Mouse (Mus musculus) heart, embryonic 14.5 days (tissue): ENCODE data around the gene Aicda. TPM values are rescaled to one million over a fixed set of nuclear protein-coding genes. Genes with fewer than 3 reads are reported as not detected.
"Not testable (repeated sequence)": the region's sequence is repeated elsewhere in the genome, so short reads cannot be mapped to it uniquely, and the experiment has no call there.

ENCODE experiments used
- ATAC-seq: fragments of 200-750 bp; cut with Nextera tagmentation; 2 replicates; pipeline ENCODE4 v1.8.0; 2017; ENCODE audit warnings: low read depth, moderate TSS enrichment; ENCODE audit not compliant: insufficient number of reproducible peaks, insufficient read depth, low FRiP score
- H3K27ac ChIP-seq, 2 experiments: fragments of 200-500 bp in 1 of 2; fragments of 300-500 bp in 1 of 2; sonication (generic) in 1 of 2; replicated peaks in 1 of 2; 2 replicates each; pipeline ENCODE4 v1.5.1; 2012 to 2014; ENCODE audit warnings: low read depth in 2 of 2, low read length in 2 of 2, control low read depth in 1 of 2, mild to moderate bottlenecking in 1 of 2, mixed read lengths in 1 of 2; ENCODE audit not compliant: control insufficient read depth in 1 of 2, insufficient read depth in 1 of 2
- H3K27me3 ChIP-seq: fragments of 300-500 bp; sonication (generic); 2 replicates; pipeline ENCODE4 v1.6.1; 2014; ENCODE audit warnings: mild to moderate bottlenecking, low read length, control low read depth; ENCODE audit not compliant: control insufficient read depth, insufficient read depth
- H3K36me3 ChIP-seq: fragments of 300-500 bp; sonication (generic); 2 replicates; pipeline ENCODE4 v1.6.1; 2014; ENCODE audit warnings: mild to moderate bottlenecking, control low read depth, low read length, mixed read lengths; ENCODE audit not compliant: control insufficient read depth, insufficient read depth
- H3K4me1 ChIP-seq, 2 experiments: fragments of 200-500 bp in 1 of 2; fragments of 300-500 bp in 1 of 2; sonication (generic) in 1 of 2; 2 replicates each; pipeline ENCODE4 v1.6.1; 2012 to 2014; ENCODE audit warnings: low read length in 2 of 2, control low read depth in 1 of 2, mixed read lengths in 1 of 2; ENCODE audit not compliant: control insufficient read depth in 2 of 2, insufficient read depth in 2 of 2
- H3K4me2 ChIP-seq: fragments of 300-500 bp; sonication (generic); 2 replicates; pipeline ENCODE4 v1.6.1; 2014; ENCODE audit warnings: mild to moderate bottlenecking, low read length
- H3K4me3 ChIP-seq, 2 experiments: fragments of 200-500 bp in 1 of 2; fragments of 300-500 bp in 1 of 2; sonication (generic) in 1 of 2; 2 replicates each; pipeline ENCODE4 v1.5.1; 2012 to 2014; ENCODE audit warnings: low read length in 2 of 2, mild to moderate bottlenecking in 2 of 2, control low read depth in 1 of 2, low read depth in 1 of 2, moderate library complexity in 1 of 2; ENCODE audit not compliant: control insufficient read depth in 1 of 2, insufficient read depth in 1 of 2
- H3K9ac ChIP-seq: fragments of 300-500 bp; sonication (generic); 2 replicates; pipeline ENCODE4 v1.6.1; 2014; ENCODE audit warnings: mild to moderate bottlenecking, low read length
- H3K9me3 ChIP-seq: fragments of 300-500 bp; sonication (generic); 2 replicates; pipeline ENCODE4 v1.6.1; 2016; ENCODE audit warnings: low read length, control low read depth; ENCODE audit not compliant: control insufficient read depth
- WGBS: fragments of 180-500 bp; shearing (Covaris S2); extraction: QIAGEN DNeasy Blood & Tissue Kit; methylation state at CpG from one replicate; pipeline ENCODE4 v1.1.7; 2014; 5-methylcytosine and 5-hydroxymethylcytosine counted together
- polyA plus RNA-seq: library from polyadenylated mRNA; unstranded; fragments of >200 nt; fragmentation: Nextera tagmentation; extraction: Ambion mirVana; gene quantifications from 2 replicates; pipeline ENCODE4 v1.2.1, GENCODE M21; 2014

The Aicda gene
- polyA plus RNA-seq, 1 experiment from 2014 or later = not detected

DNA sequence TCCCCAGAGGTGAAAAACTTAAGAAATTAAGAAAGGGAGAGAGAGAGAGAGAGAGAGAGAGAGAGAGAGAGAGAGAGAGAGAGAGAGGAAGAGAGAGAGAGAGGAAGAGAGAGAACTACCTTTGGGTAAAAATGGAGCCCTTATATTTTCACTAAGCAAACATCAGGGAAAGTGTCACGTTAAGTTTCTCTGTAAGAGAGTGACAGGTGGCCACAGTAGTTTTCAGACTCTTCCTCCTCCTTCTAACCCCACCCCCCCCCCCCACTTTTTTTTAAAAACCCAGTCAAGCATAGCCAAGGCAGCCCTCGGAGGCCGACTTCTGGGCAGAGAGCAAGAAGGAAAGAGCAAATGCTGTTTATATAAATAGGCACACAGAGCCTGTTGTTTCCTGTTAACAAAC is 19.6 kb upstream of the Aicda start:
- H3K4me1 ChIP-seq = peaks cover 0 to 3% of the 10 kb centered on the region in 2 experiments; a peak in 1 of 4 replicates
- no peak for ATAC-seq
- H3K36me3 ChIP-seq = no peaks in the 10 kb centered on the region
- no peaks in the 10 kb centered on the region for H3K27me3 ChIP-seq
- no peaks in the 10 kb centered on the region for H3K9me3 ChIP-seq
- 58% methylated on average over 3 of the region's 3 CpGs for WGBS
- no peak overlapping the region for H3K27ac ChIP-seq
- H3K9ac ChIP-seq = no peak overlapping the region
- no peak overlapping the region for H3K4me2 ChIP-seq
- H3K4me3 ChIP-seq = no peak overlapping the region

DNA sequence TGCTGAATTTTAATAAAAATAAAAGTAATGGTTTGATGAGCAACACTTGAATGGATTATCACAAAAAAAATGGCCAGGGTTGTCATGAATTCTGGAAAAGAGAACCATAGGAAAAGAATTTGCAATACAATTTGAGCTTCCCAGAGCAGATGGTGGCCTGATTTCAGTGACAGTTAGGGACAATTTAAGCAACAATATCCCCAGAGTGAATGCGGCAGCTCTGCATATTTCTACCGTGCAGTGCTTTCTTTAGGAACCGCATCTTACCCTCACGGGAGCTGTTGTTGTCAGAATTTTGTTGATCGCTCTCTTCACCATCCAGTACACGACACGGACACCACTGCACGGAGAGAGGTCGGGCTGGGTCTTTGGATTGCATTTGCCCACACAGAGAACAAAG is 14.0 kb upstream of the Aicda start:
- H3K9ac ChIP-seq = no peak overlapping the region
- H3K27me3 ChIP-seq = no peaks in the 10 kb centered on the region
- H3K9me3 ChIP-seq = no peaks in the 10 kb centered on the region
- H3K4me3 ChIP-seq = no peak overlapping the region
- no peak overlapping the region for H3K4me2 ChIP-seq
- H3K36me3 ChIP-seq = no peaks in the 10 kb centered on the region
- no peak overlapping the region for H3K27ac ChIP-seq
- 86% methylated on average over 9 of the region's 9 CpGs for WGBS
- no peaks in the 10 kb centered on the region for H3K4me1 ChIP-seq
- no peak for ATAC-seq

DNA sequence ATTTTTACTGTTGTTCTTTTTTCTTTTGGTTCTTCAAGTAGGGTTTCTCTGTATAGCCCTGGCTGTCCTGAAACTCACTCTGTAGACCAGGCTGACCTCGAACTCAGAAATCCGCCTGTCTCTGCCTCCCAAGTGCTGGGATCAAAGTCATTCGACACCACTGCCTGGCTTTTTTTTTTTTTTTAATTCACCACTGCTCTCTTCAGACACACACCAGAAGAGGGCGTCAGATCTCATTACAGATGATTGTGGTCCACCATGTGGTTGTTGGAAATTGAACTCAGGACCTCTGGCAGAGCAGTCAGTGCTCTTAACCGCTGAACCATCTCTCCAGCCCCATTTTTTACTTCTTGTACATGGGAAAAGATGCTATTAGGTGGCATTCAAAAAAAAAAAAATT is 11.1 kb upstream of the Aicda start:
- not testable (repeated sequence) for H3K9ac ChIP-seq, ATAC-seq, H3K4me3 ChIP-seq, H3K27ac ChIP-seq, H3K36me3 ChIP-seq, H3K27me3 ChIP-seq, H3K4me1 ChIP-seq, H3K9me3 ChIP-seq, H3K4me2 ChIP-seq
- 72% methylated on average over 5 of the region's 5 CpGs for WGBS

DNA sequence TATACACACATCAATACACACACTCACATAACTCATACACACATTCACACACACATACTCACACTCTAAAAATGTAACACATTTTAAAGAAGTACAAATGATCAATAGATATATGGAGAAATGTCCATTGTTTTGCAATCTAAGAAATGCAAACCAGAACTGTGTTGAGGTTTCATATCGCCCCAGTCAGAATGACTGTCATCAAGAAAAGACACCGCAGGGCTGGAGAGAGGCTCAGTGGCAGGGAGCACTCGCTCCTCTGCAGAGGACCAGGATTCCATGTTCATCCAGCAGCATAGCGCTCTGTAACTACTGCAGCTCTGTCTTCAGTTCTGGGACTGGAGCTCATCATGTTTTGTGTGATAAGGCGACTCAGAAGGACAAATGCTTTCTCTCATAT is 10.0 kb upstream of the Aicda start:
- Histone ChIP-seq H3K9me3 (no peaks in the 10 kb centered on the region), H3K9ac (no peak overlapping the region), H3K4me2 (no peak overlapping the region), H3K4me3 (no peak overlapping the region), H3K27ac (no peak overlapping the region), H3K27me3 (no peaks in the 10 kb centered on the region), H3K4me1 (no peaks in the 10 kb centered on the region), H3K36me3 (no peaks in the 10 kb centered on the region)
- 53% methylated on average over 5 of the region's 5 CpGs for WGBS
- ATAC-seq = no peak

DNA sequence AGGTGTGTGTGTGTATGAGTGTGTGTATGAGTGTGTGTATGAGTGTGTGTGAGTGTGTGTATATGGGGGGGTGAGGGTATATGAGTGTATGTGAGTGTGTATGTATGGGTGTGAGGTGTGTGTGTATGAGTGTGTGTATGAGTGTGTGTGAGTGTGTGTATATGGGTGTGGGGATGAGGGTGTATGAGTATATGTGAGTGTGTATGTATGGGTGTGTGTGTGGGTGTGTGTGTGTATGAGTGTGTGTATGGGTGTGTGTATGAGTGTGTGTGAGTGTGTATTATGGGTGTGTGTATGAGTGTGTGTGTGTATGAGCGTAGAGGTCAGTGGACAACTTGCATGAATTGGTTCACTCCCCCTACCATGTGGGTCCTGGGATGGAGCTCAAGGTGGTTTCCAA is 8.9 kb upstream of the Aicda start:
- Histone ChIP-seq H3K27me3 (no peaks in the 10 kb centered on the region), H3K4me3 (no peak overlapping the region), H3K4me1 (no peaks in the 10 kb centered on the region), H3K36me3 (no peaks in the 10 kb centered on the region), H3K9ac (no peak overlapping the region), H3K27ac (no peak overlapping the region), H3K4me2 (no peak overlapping the region), H3K9me3 (no peaks in the 10 kb centered on the region)
- 93% methylated on average over 1 of the region's 1 CpGs for WGBS
- peak; percentile 21; the same call in 1 of the 2 replicates for ATAC-seq

DNA sequence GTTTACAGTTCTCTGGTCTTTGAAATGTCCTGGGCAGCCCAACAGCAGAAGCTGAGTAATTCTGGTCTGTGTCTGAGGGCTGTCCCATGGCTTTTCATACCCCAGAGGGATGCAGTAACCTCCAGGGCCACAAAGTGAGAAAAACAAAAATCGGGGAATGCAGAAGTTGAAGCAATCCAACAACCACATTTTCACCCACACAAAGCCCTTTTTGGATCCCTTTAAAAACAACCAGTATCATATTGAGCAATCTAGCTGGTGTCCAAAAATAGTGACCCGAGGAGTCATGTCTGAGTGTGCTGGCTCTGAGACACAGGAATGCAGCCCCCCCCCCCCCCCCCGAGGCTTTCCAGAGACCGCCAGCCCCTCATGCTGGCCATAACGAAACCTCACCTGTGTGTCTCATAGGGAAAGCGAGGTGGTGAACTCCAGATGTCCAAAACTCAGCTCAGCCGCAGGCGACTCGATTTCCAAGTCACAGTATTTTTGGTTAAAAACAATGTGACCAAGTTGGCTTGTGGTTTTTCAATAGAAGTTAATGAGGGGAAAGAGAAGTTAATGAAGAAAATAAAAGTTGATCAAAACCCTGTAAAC is 8.2 kb upstream of the Aicda start:
- Histone ChIP-seq H3K9me3 (no peaks in the 10 kb centered on the region), H3K9ac (no peak overlapping the region), H3K36me3 (no peaks in the 10 kb centered on the region), H3K4me1 (no peaks in the 10 kb centered on the region), H3K4me2 (no peak overlapping the region), H3K27me3 (no peaks in the 10 kb centered on the region), H3K27ac (no peak overlapping the region), H3K4me3 (no peak overlapping the region)
- 45% methylated on average over 9 of the region's 9 CpGs for WGBS
- ATAC-seq = no peak

DNA sequence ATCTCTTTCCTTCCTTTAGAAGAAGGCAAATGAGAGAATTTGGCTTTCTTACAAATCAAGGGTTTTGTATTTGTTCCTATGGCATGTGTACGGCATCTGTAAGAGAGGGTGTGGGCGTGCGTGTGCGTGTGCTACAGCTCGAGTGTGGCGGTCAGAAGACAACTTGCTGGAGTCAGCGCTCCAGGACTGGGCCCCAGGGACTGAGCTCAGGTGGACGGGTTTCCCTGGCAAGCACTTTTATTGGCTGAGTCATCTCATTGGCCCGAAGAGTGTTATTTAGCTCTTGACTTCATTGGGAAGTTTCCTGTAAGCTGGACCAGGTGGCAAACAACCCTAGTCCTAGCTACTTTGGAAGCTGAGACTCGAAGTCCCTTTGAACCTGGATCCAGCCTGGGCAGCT is 7.7 kb upstream of the Aicda start:
- no peak for ATAC-seq
- Histone ChIP-seq H3K36me3 (no peaks in the 10 kb centered on the region), H3K4me3 (no peak overlapping the region), H3K9me3 (no peaks in the 10 kb centered on the region), H3K4me2 (no peak overlapping the region), H3K27me3 (no peaks in the 10 kb centered on the region), H3K4me1 (no peaks in the 10 kb centered on the region), H3K27ac (no peak overlapping the region), H3K9ac (no peak overlapping the region)
- WGBS = 76% methylated on average over 10 of the region's 10 CpGs

DNA sequence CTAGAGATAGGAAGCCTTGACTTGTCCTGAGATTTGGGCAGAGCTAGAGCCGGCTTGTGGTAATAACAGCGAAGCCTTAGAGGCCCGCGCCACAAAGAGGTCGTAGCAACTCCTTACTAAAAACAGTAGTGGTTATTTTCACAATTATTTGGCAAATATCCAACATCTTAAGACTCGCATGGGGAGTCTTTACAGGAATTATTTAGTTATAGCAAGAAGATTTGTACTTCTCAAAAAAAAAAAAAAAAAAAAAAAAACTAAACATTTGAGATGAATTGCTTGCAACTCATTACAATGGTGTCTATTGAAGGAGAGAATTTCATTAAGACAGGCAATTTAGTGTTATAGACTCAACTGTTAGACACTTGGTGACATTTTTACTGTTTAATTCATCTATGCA is 501 bp downstream of the Aicda start:
- H3K4me2 ChIP-seq = no peak overlapping the region
- no peak for ATAC-seq
- H3K4me3 ChIP-seq = no peak overlapping the region
- H3K4me1 ChIP-seq = peaks cover 4 to 8% of the 10 kb centered on the region in 2 experiments; a peak in 3 of 4 replicates
- no peaks in the 10 kb centered on the region for H3K36me3 ChIP-seq
- H3K9me3 ChIP-seq = no peaks in the 10 kb centered on the region
- H3K27me3 ChIP-seq = no peaks in the 10 kb centered on the region
- no peak overlapping the region for H3K27ac ChIP-seq
- 77% methylated on average over 6 of the region's 6 CpGs for WGBS
- H3K9ac ChIP-seq = no peak overlapping the region
